Mouse (Mus musculus): ENCODE measurements around the gene Cabp2. TPM values are rescaled to one million over a fixed set of nuclear protein-coding genes. Genes with fewer than 3 reads are reported as not detected.

The Cabp2 gene
- polyA plus RNA-seq, 1 experiment from 2014 or later: not detected

DNA sequence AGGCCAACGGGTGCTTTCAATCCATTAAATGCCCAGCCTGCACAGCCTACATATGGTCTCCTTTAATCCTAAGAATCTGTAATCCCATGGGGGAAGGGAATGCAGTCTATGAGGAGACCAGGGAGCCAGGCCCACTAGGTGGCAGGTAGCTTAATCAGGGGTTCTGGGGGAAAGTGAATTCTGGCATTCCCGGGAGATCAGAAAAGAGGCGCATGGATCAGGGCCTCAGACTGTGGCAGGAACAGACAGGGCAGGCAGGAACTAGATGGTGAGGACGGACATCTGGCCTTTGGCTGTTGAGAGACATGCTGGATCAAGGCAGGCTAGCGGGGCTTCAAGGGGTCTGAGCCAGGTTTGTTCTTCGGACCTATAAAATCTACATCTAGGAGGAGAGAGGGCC is 20.1 kb downstream of the Cabp2 start:
- Histone ChIP-seq H3K4me2 (ENCODE audit: low read length) (peak overlapping the region; percentile 78), H3K9ac (ENCODE audit: low read depth, low read length) (peak overlapping the region; percentile 80), H3K36me3 (ENCODE audit: control insufficient read depth, insufficient read depth, low read length) (peaks cover 4% of the 10 kb centered on the region; the same call in 1 of the 2 replicates), H3K4me1 (ENCODE audit: control insufficient read depth, insufficient read depth, low read depth, low read length) (peaks cover 43% of the 10 kb centered on the region), H3K4me3 (ENCODE audit: low read length) (peak overlapping the region; percentile 67), H3K27ac (ENCODE audit: low read depth, low read length) (peak overlapping the region; percentile 70; the same call in 1 of the 2 replicates), H3K9me3 (ENCODE audit: control insufficient read depth, low read length) (no peaks in the 10 kb centered on the region), H3K27me3 (replicated peaks; ENCODE audit: control insufficient read depth, insufficient read depth, low read length) (no peaks in the 10 kb centered on the region)
- no peak for ATAC-seq
- WGBS: 55% methylated on average over 6 of the region's 6 CpGs

DNA sequence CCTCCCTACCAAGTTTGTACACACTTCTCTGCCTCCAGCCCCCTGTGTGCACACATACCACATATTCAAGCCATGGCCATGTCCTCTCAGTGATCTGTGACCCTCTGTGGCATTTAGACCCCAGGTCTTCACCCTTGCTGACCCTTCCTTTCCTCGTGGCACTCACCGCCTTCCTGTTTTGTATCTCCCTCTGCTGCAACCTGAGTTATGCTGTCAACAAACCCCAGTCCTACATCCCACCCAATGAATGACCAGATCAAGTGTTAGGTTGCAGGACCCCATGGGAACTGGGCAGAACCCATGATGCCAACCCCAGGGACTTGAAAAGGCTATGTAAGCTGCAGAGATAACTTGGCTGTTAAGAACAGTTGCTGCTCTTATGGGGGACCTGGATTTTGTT is 20.7 kb downstream of the Cabp2 start:
- no peaks in the 10 kb centered on the region for H3K9me3 ChIP-seq (ENCODE audit: control insufficient read depth, low read length)
- no peak for ATAC-seq
- peak overlapping the region; percentile 67; the same call in 1 of the 2 replicates for H3K4me3 ChIP-seq (ENCODE audit: low read length)
- H3K4me1 ChIP-seq (ENCODE audit: control insufficient read depth, insufficient read depth, low read depth, low read length): peaks cover 42% of the 10 kb centered on the region
- peaks cover 8% of the 10 kb centered on the region; the same call in 1 of the 2 replicates for H3K36me3 ChIP-seq (ENCODE audit: control insufficient read depth, insufficient read depth, low read length)
- no peak overlapping the region for H3K27ac ChIP-seq (ENCODE audit: low read depth, low read length)
- no peak overlapping the region for H3K9ac ChIP-seq (ENCODE audit: low read depth, low read length)
- no peaks in the 10 kb centered on the region for H3K27me3 ChIP-seq (replicated peaks; ENCODE audit: control insufficient read depth, insufficient read depth, low read length)
- peak overlapping the region; percentile 78 for H3K4me2 ChIP-seq (ENCODE audit: low read length)
- WGBS: 75% methylated on average over 2 of the region's 2 CpGs

DNA sequence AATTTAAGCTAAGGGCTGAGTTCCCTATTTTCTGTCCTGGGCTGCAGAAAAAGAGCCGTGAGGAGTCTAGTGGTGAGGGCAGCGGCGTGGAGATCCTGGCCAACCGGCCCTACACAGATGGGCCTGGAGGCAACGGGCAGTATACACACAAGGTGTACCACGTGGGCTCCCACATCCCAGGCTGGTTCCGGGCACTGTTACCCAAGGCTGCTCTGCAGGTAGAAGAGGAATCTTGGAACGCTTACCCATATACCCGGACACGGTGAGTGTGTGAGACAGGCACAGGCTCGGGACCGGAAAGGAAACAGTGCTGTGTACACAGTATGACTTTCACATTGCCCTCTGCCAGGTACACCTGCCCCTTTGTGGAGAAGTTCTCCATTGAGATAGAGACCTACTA is 21.2 kb downstream of the Cabp2 start:
- H3K4me2 ChIP-seq (ENCODE audit: low read length): no peak overlapping the region
- no peaks in the 10 kb centered on the region for H3K9me3 ChIP-seq (ENCODE audit: control insufficient read depth, low read length)
- WGBS: 95% methylated on average over 12 of the region's 12 CpGs
- H3K9ac ChIP-seq (ENCODE audit: low read depth, low read length): no peak overlapping the region
- H3K36me3 ChIP-seq (ENCODE audit: control insufficient read depth, insufficient read depth, low read length): peaks cover 8% of the 10 kb centered on the region; the same call in 1 of the 2 replicates
- H3K4me3 ChIP-seq (ENCODE audit: low read length): no peak overlapping the region
- no peaks in the 10 kb centered on the region for H3K27me3 ChIP-seq (replicated peaks; ENCODE audit: control insufficient read depth, insufficient read depth, low read length)
- no peak overlapping the region for H3K27ac ChIP-seq (ENCODE audit: low read depth, low read length)
- peaks cover 39% of the 10 kb centered on the region for H3K4me1 ChIP-seq (ENCODE audit: control insufficient read depth, insufficient read depth, low read depth, low read length)
- no peak for ATAC-seq

DNA sequence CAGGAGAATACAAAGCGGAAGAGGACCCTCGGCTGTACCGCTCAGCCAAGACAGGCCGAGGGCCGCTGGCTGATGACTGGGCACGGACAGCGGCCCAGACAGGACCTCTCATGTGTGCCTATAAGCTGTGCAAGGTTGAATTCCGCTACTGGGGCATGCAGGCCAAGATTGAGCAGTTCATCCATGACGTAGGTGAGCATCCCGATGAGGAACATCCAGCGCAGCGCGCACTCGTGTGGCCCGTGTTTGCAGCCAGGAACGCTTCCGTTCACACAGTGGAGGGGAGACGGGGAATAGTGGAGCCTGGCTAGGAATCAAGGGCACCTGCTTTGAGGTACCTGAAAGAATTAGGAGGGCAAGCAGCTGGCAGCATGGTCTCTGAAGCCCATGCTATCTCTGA is 21.9 kb downstream of the Cabp2 start:
- Histone ChIP-seq H3K4me2 (ENCODE audit: low read length) (no peak overlapping the region), H3K27me3 (replicated peaks; ENCODE audit: control insufficient read depth, insufficient read depth, low read length) (no peaks in the 10 kb centered on the region), H3K4me1 (ENCODE audit: control insufficient read depth, insufficient read depth, low read depth, low read length) (peaks cover 35% of the 10 kb centered on the region), H3K36me3 (ENCODE audit: control insufficient read depth, insufficient read depth, low read length) (peaks cover 8% of the 10 kb centered on the region; the same call in 1 of the 2 replicates), H3K4me3 (ENCODE audit: low read length) (no peak overlapping the region), H3K9me3 (ENCODE audit: control insufficient read depth, low read length) (no peaks in the 10 kb centered on the region), H3K9ac (ENCODE audit: low read depth, low read length) (no peak overlapping the region), H3K27ac (ENCODE audit: low read depth, low read length) (no peak overlapping the region)
- ATAC-seq: no peak
- WGBS: 91% methylated on average over 18 of the region's 18 CpGs

DNA sequence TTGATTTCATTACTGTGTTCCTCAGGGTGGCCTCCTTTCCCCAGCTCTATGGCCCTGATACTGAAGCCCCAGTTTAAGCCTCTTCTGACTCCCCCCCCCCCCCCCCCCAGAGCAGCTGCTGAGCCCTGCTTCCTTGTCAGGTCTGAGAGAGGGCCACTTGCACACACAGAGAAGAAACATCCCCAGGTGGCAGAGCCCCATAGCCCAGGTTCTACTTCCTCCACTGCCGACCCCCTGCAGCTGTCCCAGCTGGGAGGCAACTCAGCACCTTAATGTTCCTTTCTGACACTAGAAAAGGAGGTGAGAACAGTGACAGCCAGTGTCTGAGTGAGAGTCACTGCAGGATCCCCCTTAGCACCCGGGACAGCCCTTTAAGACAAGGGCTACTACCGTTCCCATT is 22.4 kb downstream of the Cabp2 start:
- WGBS: 72% methylated on average over 3 of the region's 3 CpGs
- Histone ChIP-seq H3K36me3 (ENCODE audit: control insufficient read depth, insufficient read depth, low read length) (peaks cover 11% of the 10 kb centered on the region; the same call in 1 of the 2 replicates), H3K9me3 (ENCODE audit: control insufficient read depth, low read length) (no peaks in the 10 kb centered on the region), H3K9ac (ENCODE audit: low read depth, low read length) (no peak overlapping the region), H3K4me1 (ENCODE audit: control insufficient read depth, insufficient read depth, low read depth, low read length) (peaks cover 31% of the 10 kb centered on the region), H3K27me3 (replicated peaks; ENCODE audit: control insufficient read depth, insufficient read depth, low read length) (no peaks in the 10 kb centered on the region), H3K4me3 (ENCODE audit: low read length) (no peak overlapping the region), H3K27ac (ENCODE audit: low read depth, low read length) (no peak overlapping the region), H3K4me2 (ENCODE audit: low read length) (no peak overlapping the region)
- no peak for ATAC-seq

DNA sequence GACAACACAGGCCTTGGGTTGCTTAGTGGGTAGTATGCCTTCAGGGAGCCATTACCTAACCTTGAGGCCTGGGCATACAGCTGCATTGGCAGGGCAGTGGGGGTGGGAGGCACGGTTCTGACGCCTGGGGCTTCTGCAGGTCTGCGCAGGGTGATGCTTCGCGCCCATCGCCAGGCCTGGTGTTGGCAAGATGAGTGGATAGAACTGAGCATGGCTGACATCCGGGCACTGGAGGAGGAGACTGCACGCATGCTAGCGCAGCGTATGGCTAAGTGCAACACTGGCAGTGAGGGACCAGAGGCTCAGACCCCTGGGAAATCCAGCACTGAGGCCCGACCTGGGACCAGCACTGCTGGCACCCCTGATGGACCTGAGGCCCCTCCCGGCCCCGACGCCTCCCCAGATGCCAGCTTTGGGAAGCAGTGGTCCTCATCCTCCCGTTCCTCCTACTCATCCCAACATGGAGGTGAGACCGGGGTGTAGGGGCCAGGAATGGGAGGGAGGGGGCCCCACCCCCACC is 23.4 kb downstream of the Cabp2 start:
- Histone ChIP-seq H3K9me3 (ENCODE audit: control insufficient read depth, low read length) (no peaks in the 10 kb centered on the region), H3K4me3 (ENCODE audit: low read length) (no peak overlapping the region), H3K4me2 (ENCODE audit: low read length) (no peak overlapping the region), H3K36me3 (ENCODE audit: control insufficient read depth, insufficient read depth, low read length) (peaks cover 11% of the 10 kb centered on the region; the same call in 1 of the 2 replicates), H3K27me3 (replicated peaks; ENCODE audit: control insufficient read depth, insufficient read depth, low read length) (no peaks in the 10 kb centered on the region), H3K4me1 (ENCODE audit: control insufficient read depth, insufficient read depth, low read depth, low read length) (peaks cover 23% of the 10 kb centered on the region), H3K27ac (ENCODE audit: low read depth, low read length) (no peak overlapping the region), H3K9ac (ENCODE audit: low read depth, low read length) (no peak overlapping the region)
- WGBS: 90% methylated on average over 16 of the region's 16 CpGs
- ATAC-seq: no peak

DNA sequence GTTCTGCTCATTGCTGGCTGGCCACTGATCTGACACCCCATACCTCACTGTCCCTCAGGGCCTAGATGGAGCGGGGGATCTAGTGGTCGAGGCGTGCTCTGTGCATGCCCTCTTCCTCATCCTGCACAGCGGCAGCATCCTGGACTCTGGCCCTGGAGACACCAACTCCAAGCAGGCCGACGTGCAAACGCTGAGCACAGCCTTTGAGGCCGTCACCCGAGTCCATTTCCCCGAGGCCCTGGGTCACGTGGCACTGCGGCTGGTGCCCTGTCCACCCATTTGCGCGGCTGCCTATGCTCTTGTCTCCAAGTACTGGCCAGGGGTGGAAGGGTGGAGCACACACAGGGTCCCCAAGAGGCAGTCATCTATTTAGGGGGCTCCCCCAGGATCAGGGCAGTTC is 25.3 kb downstream of the Cabp2 start:
- Histone ChIP-seq H3K9ac (ENCODE audit: low read depth, low read length) (no peak overlapping the region), H3K27me3 (replicated peaks; ENCODE audit: control insufficient read depth, insufficient read depth, low read length) (no peaks in the 10 kb centered on the region), H3K4me1 (ENCODE audit: control insufficient read depth, insufficient read depth, low read depth, low read length) (peaks cover 6% of the 10 kb centered on the region), H3K36me3 (ENCODE audit: control insufficient read depth, insufficient read depth, low read length) (peaks cover 11% of the 10 kb centered on the region; the same call in 1 of the 2 replicates), H3K27ac (ENCODE audit: low read depth, low read length) (no peak overlapping the region), H3K4me3 (ENCODE audit: low read length) (no peak overlapping the region), H3K9me3 (ENCODE audit: control insufficient read depth, low read length) (no peaks in the 10 kb centered on the region), H3K4me2 (ENCODE audit: low read length) (no peak overlapping the region)
- no peak for ATAC-seq
- WGBS: 91% methylated on average over 14 of the region's 14 CpGs

DNA sequence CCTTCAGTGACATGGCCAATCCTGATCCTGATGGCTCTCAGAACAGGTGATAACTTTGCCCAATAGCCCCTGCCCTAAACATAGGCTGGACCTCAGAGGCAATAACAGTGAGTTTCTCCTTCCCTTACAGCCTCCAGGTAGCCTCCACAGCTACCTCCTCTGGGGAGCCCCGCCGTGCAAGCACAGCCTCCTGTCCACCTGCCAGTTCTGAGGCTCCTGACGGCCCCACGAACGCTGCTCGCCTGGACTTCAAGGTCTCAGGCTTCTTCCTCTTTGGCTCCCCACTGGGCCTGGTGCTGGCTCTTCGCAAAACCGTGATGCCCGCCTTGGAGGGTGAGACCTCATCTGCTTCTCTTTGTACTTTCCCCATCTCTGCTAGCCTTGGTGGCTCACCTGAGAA is 27.2 kb downstream of the Cabp2 start:
- Histone ChIP-seq H3K9ac (ENCODE audit: low read depth, low read length) (no peak overlapping the region), H3K36me3 (ENCODE audit: control insufficient read depth, insufficient read depth, low read length) (peaks cover 22% of the 10 kb centered on the region; the same call in 1 of the 2 replicates), H3K4me3 (ENCODE audit: low read length) (no peak overlapping the region), H3K4me1 (ENCODE audit: control insufficient read depth, insufficient read depth, low read depth, low read length) (no peaks in the 10 kb centered on the region), H3K9me3 (ENCODE audit: control insufficient read depth, low read length) (no peaks in the 10 kb centered on the region), H3K27ac (ENCODE audit: low read depth, low read length) (no peak overlapping the region), H3K27me3 (replicated peaks; ENCODE audit: control insufficient read depth, insufficient read depth, low read length) (no peaks in the 10 kb centered on the region), H3K4me2 (ENCODE audit: low read length) (no peak overlapping the region)
- WGBS: 90% methylated on average over 9 of the region's 9 CpGs
- no peak for ATAC-seq

DNA sequence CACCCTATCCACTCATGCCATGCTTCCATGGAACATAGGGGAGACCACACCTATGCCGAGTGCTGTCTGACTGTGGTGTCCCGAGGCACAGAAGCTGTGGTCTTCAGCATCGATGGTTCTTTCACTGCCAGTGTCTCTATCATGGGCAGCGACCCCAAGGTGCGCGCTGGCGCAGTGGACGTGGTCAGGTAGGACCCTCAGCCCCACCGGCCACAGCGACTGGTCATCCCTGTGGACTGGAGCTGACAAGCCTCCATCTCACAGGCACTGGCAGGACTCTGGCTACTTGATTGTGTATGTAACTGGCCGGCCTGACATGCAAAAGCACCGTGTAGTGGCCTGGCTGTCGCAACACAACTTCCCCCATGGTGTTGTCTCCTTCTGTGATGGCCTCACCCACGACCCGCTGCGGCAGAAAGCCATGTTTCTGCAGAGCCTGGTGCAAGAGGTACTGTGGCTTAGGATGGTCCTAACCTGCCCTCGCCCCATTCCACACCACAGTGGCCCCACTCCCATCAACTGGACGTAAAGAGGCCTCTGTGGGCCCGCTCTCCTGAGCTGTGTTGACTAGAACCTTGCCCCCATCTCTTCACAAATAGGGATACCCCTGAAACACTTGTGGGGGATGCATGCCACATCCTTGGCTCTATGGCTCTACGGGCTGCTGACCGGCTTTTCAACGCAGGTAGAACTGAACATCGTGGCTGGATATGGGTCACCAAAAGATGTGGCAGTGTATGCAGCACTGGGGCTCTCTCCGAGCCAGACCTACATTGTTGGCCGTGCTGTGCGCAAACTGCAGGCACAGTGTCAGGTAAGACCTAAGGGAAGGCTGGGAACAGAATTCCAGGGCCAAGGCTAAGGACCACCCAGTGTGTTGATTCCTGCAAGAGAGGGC is 30.9 kb downstream of the Cabp2 start:
- no peak overlapping the region for H3K9ac ChIP-seq (ENCODE audit: low read depth, low read length)
- no peaks in the 10 kb centered on the region for H3K4me1 ChIP-seq (ENCODE audit: control insufficient read depth, insufficient read depth, low read depth, low read length)
- H3K4me2 ChIP-seq (ENCODE audit: low read length): no peak overlapping the region
- H3K4me3 ChIP-seq (ENCODE audit: low read length): no peak overlapping the region
- no peak for ATAC-seq
- no peaks in the 10 kb centered on the region for H3K27me3 ChIP-seq (replicated peaks; ENCODE audit: control insufficient read depth, insufficient read depth, low read length)
- peaks cover 36% of the 10 kb centered on the region for H3K36me3 ChIP-seq (ENCODE audit: control insufficient read depth, insufficient read depth, low read length)
- 96% methylated on average over 26 of the region's 26 CpGs for WGBS
- H3K27ac ChIP-seq (ENCODE audit: low read depth, low read length): no peak overlapping the region
- H3K9me3 ChIP-seq (ENCODE audit: control insufficient read depth, low read length): no peaks in the 10 kb centered on the region
